Comparison of ENCODE assay signal across 8 mouse cellular contexts in genomic region chr19:55851498-55852324, GRCm38 (mm10).
A peak's percentile ranks its signal among the peaks of the same experiment; 100 is the strongest.
DNase-seq lines count a peak whose midpoint lies in the region; ATAC-seq and TF ChIP-seq lines count a peak whose summit lies in the region.
"Had no signal": no experiment of that assay in that cellular context is flagged by ENCODE, and none has a peak within 500 bp of the region (broad histone marks: within the 10 kb centered on the region; RNA-seq: fewer than 3 reads in every experiment).

No protein-coding gene starts in this region.

- H3K4me1 ChIP-seq in lung, adult 2 months (ENCODE audit: control insufficient read depth, insufficient read depth, low read length) = peaks cover 7% of the 10 kb centered on the region; the same call in 1 of the 2 replicates
- peaks cover 33% of the 10 kb centered on the region for H3K4me1 ChIP-seq in midbrain, embryonic 12.5 days

- H3K27me3 ChIP-seq in midbrain, embryonic 12.5 days = no peaks in the 10 kb centered on the region

- ATAC-seq in granulocyte monocyte progenitor cell, adult 5-6 weeks (replicated peaks; ENCODE audit: poor library complexity, severe bottlenecking) = 0 out of 2 replicates have a peak, but pooled peaks have one; percentile 20
- 0 out of 2 replicates have a peak, but pooled peaks have one; percentile 30 for ATAC-seq in midbrain, embryonic 12.5 days (ENCODE audit: low FRiP score, low read depth)

- TF ChIP-seq POLR2A in lung, adult 2 months (IDR thresholded peaks at IDR 0.05; ENCODE audit: borderline replicate concordance, extremely low read depth, low read depth, low read length) = no peak

- 50% methylated on average over 19 of the region's 19 CpGs for WGBS in lung, adult 2 months
- 73% methylated on average over 19 of the region's 19 CpGs for WGBS in midbrain, embryonic 12.5 days

- no peak overlapping the region for H3K27ac ChIP-seq in midbrain, embryonic 12.5 days (replicated peaks)
- H3K27ac ChIP-seq: liver, embryonic 14.5 days had no signal

- no peak overlapping the region for H3K4me2 ChIP-seq in midbrain, embryonic 12.5 days (replicated peaks)

- no peaks in the 10 kb centered on the region for H3K36me3 ChIP-seq in midbrain, embryonic 12.5 days

- DNase-seq in lung, adult 18-20 months = peak; percentile 37 to 48
- DNase-seq in lung, adult 2 months = no peak
- DNase-seq in brain, adult 2 months (ENCODE audit: low read depth, low spot score) = peak; percentile 57
- no peak for DNase-seq in liver
- DNase-seq in spleen, postnatal 4 days (ENCODE audit: low spot score in 2 of 2) = no peak

- no peak overlapping the region for H3K4me3 ChIP-seq in lung, adult 2 months (replicated peaks; ENCODE audit: extremely low read depth, low read depth, low read length)
- no peak overlapping the region for H3K4me3 ChIP-seq in midbrain, embryonic 12.5 days

- no peak for TF ChIP-seq CTCF in lung, adult 2 months (IDR thresholded peaks at IDR 0.05; ENCODE audit: insufficient read depth, low read length)

- no peak overlapping the region for H3K9ac ChIP-seq in midbrain, embryonic 12.5 days (replicated peaks)
- H3K9ac ChIP-seq: liver, embryonic 14.5 days had no signal

- H3K9me3 ChIP-seq in midbrain, embryonic 12.5 days = no peaks in the 10 kb centered on the region

Comparison
In these comparisons a context has a peak if more than half of its experiments do, and no peak if none do; other contexts are left out.
1. DNase-seq: peak in lung, adult 18-20 months (2 of 2) and brain, adult 2 months (single experiment); none in lung, adult 2 months (single experiment), liver (single experiment) and spleen, postnatal 4 days (0 of 2).